Mouse (Mus musculus) heart, adult 2 months (tissue): ENCODE measurements around the gene Zranb3.
"Not testable (repeated sequence)": the region's sequence is repeated elsewhere in the genome, so short reads cannot be mapped to it uniquely, and the experiment has no call there.

Source experiments
- CTCF ChIP-seq: fragments of 200-600 bp; IDR thresholded peaks from 2 replicates; pipeline ENCODE4 v1.8.1; 2022; ENCODE audit warnings: antibody characterized with exemption, mild to moderate bottlenecking, moderate library complexity
- POLR2A ChIP-seq: fragments of 200-500 bp; IDR thresholded peaks from 2 replicates; pipeline ENCODE4 v1.6.1; 2011; ENCODE audit warnings: mild to moderate bottlenecking, low read depth, low read length, control low read depth; ENCODE audit not compliant: insufficient read depth

GRCm38 (mm10) chr1:128006042-128006600, 96.7 kb downstream of the Zranb3 start:
- TF ChIP-seq POLR2A, CTCF: not testable (repeated sequence)
